Mouse (Mus musculus): Measurements from ENCODE around the gene Tuba8.

The Tuba8 gene

GRCm38 (mm10) chr6:121210149-121210925, at the start of gene Tuba8:
Tuba8 (plus strand) TSS chr6:121210696.
- DNase-seq (ENCODE audit: low read depth, low spot score), result no peak

- no peak for DNase-seq (ENCODE audit: low read depth, low spot score)
These were observed 47.9 kb upstream of the Tuba8 start for GRCm38 (mm10) chr6:121162616-121163015.

- DNase-seq (ENCODE audit: low read depth, low spot score), result no peak
These were observed 44.4 kb upstream of the Tuba8 start for GRCm38 (mm10) chr6:121166098-121166552.

GRCm38 (mm10) chr6:121167381-121167975, 43.0 kb upstream of the Tuba8 start:
- DNase-seq (ENCODE audit: low read depth, low spot score), result no peak

DNA sequence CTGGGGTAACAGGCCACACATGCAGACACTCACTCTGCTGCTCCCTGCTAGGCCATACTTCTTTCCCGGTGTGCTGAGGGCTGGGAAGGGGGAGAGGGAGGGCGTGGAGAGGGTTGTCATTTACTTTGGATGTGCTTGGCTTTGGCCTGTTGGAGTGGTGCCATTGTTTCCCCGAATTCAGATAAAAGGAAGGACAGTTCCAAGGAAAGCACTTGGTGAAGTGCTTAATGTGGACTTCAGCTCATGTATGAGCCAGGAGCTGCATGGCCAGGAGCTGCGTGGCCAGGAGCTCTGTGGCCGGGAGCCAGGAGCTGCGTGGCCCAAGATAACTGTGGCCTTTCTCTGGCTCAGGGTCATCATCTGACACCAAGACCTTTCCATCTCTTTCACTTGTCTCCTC, 39.4 kb upstream of the Tuba8 start:
- DNase-seq (ENCODE audit: low read depth, low spot score), result no peak

- no peak for DNase-seq (ENCODE audit: low read depth, low spot score)
These were observed 37.0 kb upstream of the Tuba8 start for GRCm38 (mm10) chr6:121173471-121173870.

DNA sequence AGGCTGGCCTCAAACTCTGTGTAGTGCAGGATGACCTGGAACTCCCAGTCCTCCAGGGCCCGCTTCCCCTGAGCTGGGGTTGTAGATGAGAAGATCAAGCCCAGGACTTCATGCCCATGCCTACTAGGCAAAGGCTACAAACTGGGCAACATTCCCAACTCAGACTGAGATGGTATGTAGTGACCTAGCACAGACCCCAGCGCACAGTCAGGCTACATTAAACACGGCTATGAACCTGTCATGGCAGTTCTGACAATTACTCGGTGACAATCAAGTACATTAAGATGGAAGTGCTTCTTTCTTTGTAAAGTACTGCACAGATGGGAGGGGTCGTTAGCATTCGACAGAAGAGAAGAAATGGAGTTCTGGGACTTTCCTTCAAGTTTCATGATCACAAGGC, 35.7 kb upstream of the Tuba8 start:
- DNase-seq (ENCODE audit: low read depth, low spot score), result no peak

DNA sequence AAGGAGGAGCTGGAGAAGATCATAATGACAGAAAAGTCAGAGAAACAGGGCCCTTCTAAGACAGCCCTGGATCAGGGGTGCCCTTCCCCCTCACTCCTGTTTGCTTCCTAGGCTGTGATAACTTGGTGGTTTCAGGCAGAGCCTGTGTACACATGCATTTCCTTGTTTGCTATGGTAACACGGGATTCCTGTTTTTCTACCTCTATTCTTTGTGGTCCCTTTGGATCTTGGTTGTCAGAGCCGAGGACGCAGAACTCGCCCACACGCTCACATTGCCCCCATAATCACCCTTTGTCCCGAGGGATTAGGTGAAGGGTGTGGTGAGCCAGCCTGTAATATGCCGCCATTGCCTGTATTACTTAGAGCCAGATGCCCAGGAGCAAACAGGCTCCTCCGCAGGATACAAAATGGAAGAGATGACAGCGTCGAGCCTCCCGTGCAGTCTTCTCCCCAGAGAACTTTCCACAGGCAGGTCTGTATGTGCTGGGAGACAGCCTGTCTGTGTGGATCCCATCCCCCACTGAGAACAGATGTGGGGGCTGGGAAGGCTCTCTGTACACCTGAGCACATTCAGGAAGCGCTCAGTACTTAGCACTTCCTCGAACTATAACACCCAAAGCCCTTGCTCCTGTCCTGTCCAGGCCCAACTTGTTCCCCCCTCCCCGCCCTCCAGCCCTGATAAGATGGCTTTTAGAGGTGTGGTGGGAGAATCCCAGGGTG, 34.3 kb upstream of the Tuba8 start:
- no peak for DNase-seq (ENCODE audit: low read depth, low spot score)

DNA sequence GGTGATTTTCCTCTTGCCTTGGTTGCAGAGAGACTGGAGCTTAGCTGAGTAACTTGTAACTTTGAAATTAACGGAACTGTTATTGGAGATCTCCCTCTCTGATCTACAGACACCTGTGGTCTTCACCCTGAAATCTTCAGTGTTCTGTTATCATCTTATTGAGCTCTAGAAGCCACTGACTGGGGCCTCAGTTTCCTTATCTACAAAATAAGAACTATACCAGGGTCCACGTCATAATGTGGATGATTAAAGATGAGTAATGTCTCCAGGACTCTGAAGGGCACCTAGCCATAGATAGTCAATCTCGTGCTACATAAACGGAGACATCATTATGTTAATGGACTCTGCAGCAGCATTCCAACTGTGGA, 33.8 kb upstream of the Tuba8 start:
- no peak for DNase-seq (ENCODE audit: low read depth, low spot score)

DNA sequence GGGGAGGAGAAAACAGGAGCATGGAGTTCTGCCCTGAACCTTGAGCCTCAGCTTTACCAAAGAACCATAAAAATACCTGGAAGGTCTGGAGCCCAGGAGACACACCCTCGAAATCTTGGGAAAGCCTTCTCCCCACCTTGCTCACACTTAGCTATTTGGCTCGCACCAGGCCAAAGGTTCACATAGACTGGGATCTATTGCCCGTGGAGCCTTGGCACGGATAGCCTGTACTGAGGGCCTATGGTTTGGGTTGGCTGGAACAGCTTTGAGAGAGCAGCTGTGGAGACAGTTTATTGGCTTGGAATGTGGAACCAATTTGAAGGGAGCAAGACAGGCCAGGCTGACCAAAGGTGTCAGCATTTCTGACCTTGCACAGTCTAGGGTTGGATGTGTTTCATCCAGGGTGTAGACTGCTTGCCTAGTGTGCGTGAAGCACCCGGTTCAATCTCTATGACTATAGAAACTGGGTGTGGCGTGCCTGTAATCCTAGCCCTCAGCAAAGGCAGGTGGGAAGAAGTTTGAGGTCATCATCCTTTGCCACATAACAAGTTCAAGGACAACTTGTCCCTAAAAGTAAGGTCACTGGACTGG, 33.3 kb upstream of the Tuba8 start:
- DNase-seq (ENCODE audit: low read depth, low spot score), result no peak

DNA sequence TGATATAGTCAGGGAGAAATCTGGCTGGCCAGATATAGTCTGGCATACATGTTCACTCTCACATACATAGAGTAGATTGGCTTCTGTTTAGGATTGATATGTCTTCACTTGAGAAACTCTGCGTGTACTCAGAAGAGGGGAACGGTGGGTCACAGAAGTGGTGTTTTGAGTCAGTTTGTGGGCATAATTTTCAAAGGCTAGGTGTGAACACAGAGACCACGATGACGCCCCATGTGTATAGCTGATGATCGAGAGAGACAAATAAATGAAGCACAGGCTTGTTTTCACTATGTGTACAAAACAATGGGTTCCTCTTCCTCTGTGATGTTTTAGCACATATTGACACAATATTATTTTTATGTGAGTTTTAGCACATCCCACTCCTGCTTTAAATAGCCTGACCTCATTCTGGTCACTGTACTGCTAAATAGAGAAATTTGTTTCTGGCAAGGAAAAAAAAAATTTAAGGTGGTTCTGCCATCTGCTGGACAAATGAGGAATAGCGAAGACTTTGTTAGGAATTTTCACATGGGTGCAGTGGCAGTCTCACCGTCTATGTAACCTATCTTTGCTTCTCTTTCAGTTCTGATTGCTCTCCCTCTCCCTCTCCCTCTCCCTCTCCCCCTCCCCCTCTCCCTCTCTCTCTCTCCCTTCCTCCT, 31.7 kb upstream of the Tuba8 start:
- DNase-seq (ENCODE audit: low read depth, low spot score), result no peak

DNA sequence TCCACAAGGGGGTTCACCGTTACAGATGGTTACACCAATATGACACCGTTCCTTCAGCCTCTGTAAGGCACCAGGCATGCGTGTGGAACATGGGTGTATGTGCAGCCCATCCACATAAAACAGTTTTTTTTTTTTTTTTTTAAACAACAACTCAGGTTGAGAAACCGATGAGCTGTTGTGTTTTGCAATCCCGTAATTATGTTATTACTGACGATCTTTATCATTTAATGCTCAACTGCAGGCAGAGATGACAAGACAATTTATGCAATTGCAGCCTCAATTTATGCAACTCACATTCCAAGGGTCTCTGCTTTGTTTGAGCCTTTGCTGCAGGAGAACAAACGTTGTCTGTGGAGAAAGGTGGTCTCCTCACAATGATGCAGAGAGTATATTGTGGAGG, 30.6 kb upstream of the Tuba8 start:
- DNase-seq (ENCODE audit: low read depth, low spot score), result no peak

DNA sequence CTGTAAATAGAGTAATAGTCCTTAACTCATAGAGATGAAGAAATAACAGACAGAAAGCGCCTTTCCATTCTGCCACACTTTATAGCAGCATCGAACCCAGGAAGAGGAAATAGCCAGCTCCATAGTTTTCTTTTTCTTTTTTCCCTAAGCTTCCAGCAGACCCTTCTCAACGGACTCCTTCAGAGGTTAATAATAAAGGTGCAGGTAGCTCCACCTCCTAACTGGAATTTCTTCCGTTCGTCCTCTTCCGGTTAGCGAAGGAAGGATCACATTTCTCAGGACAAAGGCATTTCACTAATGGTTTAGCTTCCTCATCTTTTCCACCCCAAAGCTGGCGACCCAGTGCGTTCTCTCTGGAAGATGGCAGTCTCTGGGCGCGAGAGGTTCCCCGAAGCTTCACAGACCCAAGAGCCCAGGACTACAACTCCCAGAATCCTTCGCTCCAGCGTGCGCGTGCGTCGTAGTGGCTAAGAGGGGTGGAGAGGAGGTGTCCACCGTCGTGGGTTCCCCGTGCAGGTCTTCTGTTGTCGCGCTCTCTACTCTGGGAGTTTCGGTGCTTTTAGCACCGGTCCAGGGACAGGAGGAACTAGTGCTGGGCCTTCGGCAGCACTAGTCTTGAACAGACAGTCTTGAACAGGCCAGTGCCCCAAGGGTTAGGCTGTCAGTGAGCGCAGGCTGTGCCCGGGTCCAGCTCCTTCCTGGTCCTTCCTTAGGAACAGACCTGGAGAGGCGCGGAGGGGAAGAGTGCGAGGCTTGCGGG, 26.9 kb upstream of the Tuba8 start, which contains the start of gene Pex26:
TSS of gene Pex26 (plus strand) at position 254 of the 760 bp plus-strand sequence.
- DNase-seq (ENCODE audit: low read depth, low spot score), result peak; percentile 87

- no peak for DNase-seq (ENCODE audit: low read depth, low spot score)
These were observed 26.0 kb upstream of the Tuba8 start for GRCm38 (mm10) chr6:121184198-121185140.

GRCm38 (mm10) chr6:121185232-121185631, 25.3 kb upstream of the Tuba8 start:
- DNase-seq (ENCODE audit: low read depth, low spot score), result no peak

DNA sequence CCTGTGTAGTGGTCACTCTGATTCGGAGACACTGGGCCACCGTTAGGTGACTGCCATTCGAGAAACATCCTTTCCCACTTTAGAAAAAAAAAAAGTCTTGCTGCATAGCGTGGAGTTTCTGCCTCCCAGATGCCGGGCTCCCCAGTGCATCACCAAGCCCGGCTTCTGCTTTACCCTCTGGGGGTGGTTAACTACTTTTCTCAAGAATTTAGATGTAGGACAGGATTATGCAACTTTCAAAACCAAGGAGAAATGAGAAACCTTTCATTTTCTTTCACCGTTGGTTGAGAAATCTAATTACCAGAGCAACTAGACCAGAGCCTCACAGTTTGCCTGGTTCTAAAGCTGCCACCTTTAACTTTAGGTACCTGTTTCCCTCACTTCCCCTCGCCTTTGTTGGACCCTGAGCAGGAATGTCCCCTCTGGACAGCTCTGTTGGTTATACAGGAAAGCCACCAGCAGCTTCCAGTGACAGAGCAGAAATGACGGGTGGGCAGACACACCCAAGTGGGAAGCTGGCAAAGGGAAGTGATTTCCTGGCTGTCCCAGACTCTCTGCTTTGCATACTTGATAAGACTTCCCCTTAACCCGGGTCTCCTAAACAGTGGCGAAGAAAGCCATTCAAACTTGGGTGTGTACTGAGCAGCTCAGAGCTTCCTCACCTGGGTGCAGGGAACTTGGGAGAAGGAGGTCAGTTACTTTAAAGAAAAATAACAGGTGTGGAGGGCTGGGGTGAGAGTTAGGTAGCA, 19.1 kb upstream of the Tuba8 start:
- DNase-seq (ENCODE audit: low read depth, low spot score), result no peak

DNA sequence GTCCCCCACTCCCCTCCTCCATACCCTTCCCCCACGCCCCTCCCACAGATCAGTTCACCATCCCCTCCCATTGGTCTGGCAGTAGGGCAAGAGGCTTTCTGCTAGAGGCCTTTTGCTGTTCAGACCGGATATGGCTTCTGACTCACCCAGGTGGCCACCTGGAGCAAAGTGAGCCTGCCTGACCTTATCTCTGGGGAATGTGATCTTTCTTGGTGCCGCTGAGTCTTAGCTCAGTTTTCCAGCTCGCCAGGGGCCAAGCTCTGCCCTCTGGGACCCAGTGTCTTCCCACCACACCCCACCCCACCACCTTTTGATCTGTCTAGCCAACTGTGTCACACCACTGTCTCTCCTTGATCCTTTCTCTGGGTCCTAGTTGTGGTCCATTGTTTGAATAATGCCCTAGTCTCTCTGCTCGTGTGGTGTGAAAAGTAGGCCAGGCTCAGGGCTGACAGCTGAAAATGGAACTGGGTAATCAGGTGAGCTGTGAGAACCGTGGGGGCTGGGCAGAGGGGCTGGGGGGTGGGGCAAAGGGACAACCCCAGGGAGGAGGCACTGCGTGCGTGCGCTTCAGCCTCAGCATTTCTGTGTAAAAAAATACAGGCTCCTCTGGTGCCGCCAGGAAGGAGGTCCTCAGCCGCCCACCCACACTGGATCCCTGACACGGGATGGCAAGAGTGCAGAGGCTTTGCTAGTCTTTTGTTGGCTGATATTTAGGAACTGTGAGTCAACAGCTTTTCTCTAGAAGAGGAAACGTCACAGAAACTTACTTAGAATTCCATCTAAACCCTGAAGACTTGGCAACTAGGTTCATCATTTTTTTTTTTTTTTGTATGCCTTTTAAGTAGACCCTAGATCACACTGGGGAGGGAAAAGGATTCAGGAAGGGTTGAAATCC, 16.2 kb upstream of the Tuba8 start:
- no peak for DNase-seq (ENCODE audit: low read depth, low spot score)

Measured in brain, embryonic 18.5 days (tissue).